Mouse (Mus musculus) hindbrain, embryonic 12.5 days (tissue): ENCODE data around the gene Art3. TPM values are rescaled to one million over a fixed set of nuclear protein-coding genes. Genes with fewer than 3 reads are reported as not detected.
A peak's percentile ranks its signal among the peaks of the same experiment; 100 is the strongest.

Source experiments
- ATAC-seq: fragments of 200-750 bp; cut with Nextera tagmentation; 2 replicates; pipeline ENCODE4 v1.8.0; 2017; ENCODE audit warnings: moderate TSS enrichment; ENCODE audit not compliant: low FRiP score
- H3K27ac ChIP-seq: fragments of 300-500 bp; sonication (generic); 2 replicates; pipeline ENCODE4 v1.5.1; 2016; ENCODE audit warnings: mild to moderate bottlenecking
- H3K27me3 ChIP-seq: fragments of 300-500 bp; sonication (generic); 2 replicates; pipeline ENCODE4 v1.6.1; 2016; ENCODE audit warnings: mild to moderate bottlenecking
- H3K36me3 ChIP-seq: fragments of 300-500 bp; sonication (generic); 2 replicates; pipeline ENCODE4 v1.6.1; 2016; ENCODE audit warnings: mild to moderate bottlenecking
- H3K4me1 ChIP-seq: fragments of 300-500 bp; sonication (generic); 2 replicates; pipeline ENCODE4 v1.6.1; 2016
- H3K4me2 ChIP-seq: fragments of 300-500 bp; sonication (generic); replicated peaks from 2 replicates; pipeline ENCODE4 v1.6.1; 2016; ENCODE audit warnings: mild to moderate bottlenecking
- H3K4me3 ChIP-seq: fragments of 300-500 bp; sonication (generic); 2 replicates; pipeline ENCODE4 v1.5.1; 2016; ENCODE audit warnings: mild to moderate bottlenecking
- H3K9ac ChIP-seq: fragments of 300-500 bp; sonication (generic); 2 replicates; pipeline ENCODE4 v1.6.1; 2016; ENCODE audit warnings: mild to moderate bottlenecking, moderate library complexity
- H3K9me3 ChIP-seq: fragments of 300-500 bp; sonication (generic); replicated peaks from 2 replicates; pipeline ENCODE4 v1.6.1; 2016; ENCODE audit warnings: mild to moderate bottlenecking
- WGBS: fragments of 180-500 bp; shearing (Covaris S2); methylation state at CpG from one replicate; pipeline ENCODE4 v1.1.7; 2016; 5-methylcytosine and 5-hydroxymethylcytosine counted together
- polyA plus RNA-seq: library from polyadenylated mRNA; unstranded; fragments of >200 nt; fragmentation: Nextera tagmentation; extraction: Ambion mirVana; gene quantifications from 2 replicates; pipeline ENCODE4 v1.2.1, GENCODE M21; 2016

The Art3 gene
- polyA plus RNA-seq, 1 experiment from 2014 or later, result 5.0 TPM

DNA sequence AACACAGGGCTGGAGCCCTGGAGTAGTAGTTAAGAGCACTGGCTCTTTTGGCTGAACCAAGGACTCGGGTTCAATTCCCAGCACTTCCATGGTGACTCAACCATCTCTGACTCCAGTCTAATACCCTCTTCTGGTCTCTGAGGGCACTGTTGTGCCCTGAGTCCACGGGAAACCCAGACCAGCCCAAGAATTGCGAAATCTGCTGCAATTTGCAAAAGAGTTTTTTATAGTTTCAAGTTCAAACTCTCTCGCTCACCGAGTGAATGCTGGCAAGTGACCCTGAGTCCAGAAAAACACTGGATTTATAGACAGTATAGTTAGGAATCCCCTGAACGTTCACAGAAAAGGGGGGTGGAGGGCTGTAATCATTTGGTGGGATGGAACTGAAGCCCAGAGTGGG lies 38.8 kb downstream of the Art3 start:
- WGBS, result 84% methylated on average over 6 of the region's 6 CpGs
- no peak for ATAC-seq
- peaks cover 5% of the 10 kb centered on the region for H3K4me1 ChIP-seq

DNA sequence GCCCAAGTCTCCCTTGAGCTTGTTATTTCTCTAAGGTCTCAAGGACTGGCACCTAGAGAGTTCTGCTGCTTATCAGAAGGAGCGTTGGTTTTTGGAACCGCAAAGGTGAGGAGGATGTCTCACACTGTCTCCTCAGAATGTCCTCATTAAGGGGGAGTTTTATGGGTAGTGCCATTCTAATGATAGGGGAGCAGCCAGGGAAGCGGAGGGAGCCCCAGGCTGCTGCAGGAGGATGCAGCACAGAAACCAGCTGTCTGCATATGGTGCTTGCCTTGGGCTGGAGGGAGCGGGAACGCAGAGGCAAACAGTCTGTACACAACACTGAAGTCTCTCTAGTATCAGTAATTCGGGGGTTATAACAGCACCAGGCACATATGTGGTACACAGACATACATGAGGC lies 39.3 kb downstream of the Art3 start:
- H3K9ac ChIP-seq, result no peak overlapping the region
- ATAC-seq, result 0 out of 2 replicates have a peak, but pooled peaks have one; percentile 18
- no peak overlapping the region for H3K4me2 ChIP-seq
- no peaks in the 10 kb centered on the region for H3K9me3 ChIP-seq
- no peak overlapping the region for H3K4me3 ChIP-seq
- 83% methylated on average over 6 of the region's 6 CpGs for WGBS
- H3K36me3 ChIP-seq, result no peaks in the 10 kb centered on the region
- peaks cover 5% of the 10 kb centered on the region for H3K4me1 ChIP-seq
- H3K27ac ChIP-seq, result 0 out of 2 replicates have a peak overlapping the region, but pooled peaks have one; percentile 30
- no peaks in the 10 kb centered on the region for H3K27me3 ChIP-seq

More for the DNA sequence above, 38.8 kb downstream of the Art3 start:
- Histone ChIP-seq H3K36me3 (no peaks in the 10 kb centered on the region), H3K9me3 (no peaks in the 10 kb centered on the region), H3K9ac (no peak overlapping the region), H3K27me3 (no peaks in the 10 kb centered on the region), H3K27ac (no peak overlapping the region), H3K4me3 (no peak overlapping the region), H3K4me2 (no peak overlapping the region)

DNA sequence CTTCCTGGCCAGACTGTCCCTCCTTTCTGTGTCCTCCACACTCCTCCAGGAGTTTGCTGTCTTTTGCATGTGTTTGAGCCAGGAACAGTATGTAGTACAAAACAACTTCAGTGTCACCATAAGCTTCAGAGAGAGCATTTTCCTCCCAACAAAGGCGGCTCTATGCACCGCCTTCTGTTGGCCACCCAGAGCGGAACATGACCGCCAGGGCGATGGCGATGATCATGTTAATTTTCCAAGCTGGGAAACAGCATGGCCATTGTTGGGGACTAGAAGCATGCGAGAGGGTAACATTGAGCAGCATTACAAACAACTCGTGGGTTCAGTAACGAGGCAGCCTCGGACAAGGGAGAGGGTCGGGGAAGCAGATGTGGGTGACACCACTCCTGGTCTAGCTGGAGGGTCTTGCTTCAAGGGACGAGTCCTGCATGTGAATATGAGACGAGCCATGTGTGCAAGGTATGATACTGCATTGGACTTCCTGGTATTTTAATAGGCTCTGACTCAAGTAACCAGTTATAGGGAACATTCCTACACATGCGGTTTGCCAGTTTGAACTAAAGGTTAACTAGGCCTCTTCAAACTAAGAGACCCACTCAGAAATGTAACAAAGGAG lies 39.8 kb downstream of the Art3 start:
- Histone ChIP-seq H3K27me3 (no peaks in the 10 kb centered on the region), H3K9ac (no peak overlapping the region), H3K9me3 (no peaks in the 10 kb centered on the region), H3K36me3 (no peaks in the 10 kb centered on the region), H3K4me2 (no peak overlapping the region), H3K4me3 (no peak overlapping the region), H3K27ac (0 out of 2 replicates have a peak overlapping the region, but pooled peaks have one; percentile 30), H3K4me1 (peaks cover 5% of the 10 kb centered on the region)
- 57% methylated on average over 14 of the region's 14 CpGs for whole genome bisulfite sequencing
- ATAC-seq, result peak; percentile 49

DNA sequence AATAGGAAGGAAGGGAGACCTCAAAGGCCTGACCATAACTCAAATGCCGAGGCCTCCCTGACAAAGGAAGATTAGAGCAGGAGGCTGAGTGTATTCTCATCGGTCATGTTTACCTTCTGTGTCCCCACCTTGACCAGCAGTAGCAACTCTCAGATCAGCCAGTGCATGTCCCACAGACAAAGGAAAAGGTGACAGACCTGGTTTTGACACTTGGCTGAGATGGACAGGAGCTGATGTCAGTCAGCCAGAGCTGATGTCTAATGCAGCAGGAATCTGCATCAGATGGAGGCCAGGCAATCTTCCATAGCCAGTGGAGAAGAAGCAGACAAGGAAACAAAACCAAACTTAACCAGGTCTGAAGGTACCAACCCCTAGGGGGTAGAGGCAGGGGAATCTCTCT lies 41.0 kb downstream of the Art3 start:
- no peak for ATAC-seq
- H3K27ac ChIP-seq, result no peak overlapping the region
- H3K9ac ChIP-seq, result no peak overlapping the region
- no peak overlapping the region for H3K4me2 ChIP-seq
- H3K4me3 ChIP-seq, result no peak overlapping the region
- H3K9me3 ChIP-seq, result no peaks in the 10 kb centered on the region
- peaks cover 5% of the 10 kb centered on the region for H3K4me1 ChIP-seq
- H3K36me3 ChIP-seq, result no peaks in the 10 kb centered on the region
- H3K27me3 ChIP-seq, result no peaks in the 10 kb centered on the region
- 79% methylated on average over 2 of the region's 2 CpGs for WGBS

DNA sequence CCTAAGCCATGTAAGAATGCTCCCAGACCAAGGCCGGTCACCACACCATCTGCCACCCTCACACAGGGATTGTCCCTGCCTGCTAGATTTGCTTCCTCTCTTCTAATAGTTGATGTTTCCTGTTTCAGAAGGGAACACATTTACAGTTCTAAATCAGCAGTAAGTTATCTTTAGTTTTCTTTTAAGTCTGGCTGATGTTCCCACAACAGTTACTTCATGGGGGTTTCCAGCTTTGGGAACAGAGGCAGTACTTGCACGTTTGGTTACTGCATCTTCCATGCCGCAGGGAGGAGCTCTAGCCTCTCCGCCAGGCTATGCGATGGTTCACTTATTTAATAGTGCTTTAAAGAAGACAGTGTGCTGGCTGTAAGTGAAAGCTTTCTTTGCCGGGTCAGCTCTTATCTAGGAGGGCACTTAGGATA lies 43.1 kb downstream of the Art3 start:
- H3K4me3 ChIP-seq, result no peak overlapping the region
- no peak overlapping the region for H3K9ac ChIP-seq
- no peaks in the 10 kb centered on the region for H3K27me3 ChIP-seq
- peaks cover 5% of the 10 kb centered on the region for H3K4me1 ChIP-seq
- 74% methylated on average over 6 of the region's 6 CpGs for WGBS
- H3K36me3 ChIP-seq, result no peaks in the 10 kb centered on the region
- no peaks in the 10 kb centered on the region for H3K9me3 ChIP-seq
- H3K27ac ChIP-seq, result no peak overlapping the region
- no peak for ATAC-seq
- no peak overlapping the region for H3K4me2 ChIP-seq

DNA sequence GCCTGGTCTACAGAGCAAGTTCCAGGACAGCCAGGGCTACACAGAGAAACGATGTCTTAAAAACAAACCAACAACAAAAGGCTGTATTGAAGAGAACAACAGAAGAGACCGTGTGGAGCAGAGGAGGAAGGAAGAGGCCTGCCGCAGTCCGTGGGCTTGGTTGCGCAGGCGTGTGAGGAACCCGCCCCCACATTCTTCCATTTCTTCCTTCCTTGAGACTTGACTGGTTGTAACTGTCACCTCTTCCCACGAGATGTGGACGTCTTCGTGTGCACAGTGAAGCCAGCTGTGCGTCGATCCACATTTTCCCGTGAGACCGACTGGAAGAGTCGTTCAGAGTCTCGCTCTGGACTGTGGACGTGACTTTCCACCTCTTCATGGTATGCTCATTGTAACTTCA lies 43.7 kb downstream of the Art3 start:
- Histone ChIP-seq H3K4me1 (peaks cover 5% of the 10 kb centered on the region), H3K4me2 (no peak overlapping the region), H3K4me3 (no peak overlapping the region), H3K9me3 (no peaks in the 10 kb centered on the region), H3K27me3 (no peaks in the 10 kb centered on the region), H3K9ac (no peak overlapping the region), H3K36me3 (no peaks in the 10 kb centered on the region), H3K27ac (no peak overlapping the region)
- 85% methylated on average over 17 of the region's 17 CpGs for WGBS
- no peak for ATAC-seq

DNA sequence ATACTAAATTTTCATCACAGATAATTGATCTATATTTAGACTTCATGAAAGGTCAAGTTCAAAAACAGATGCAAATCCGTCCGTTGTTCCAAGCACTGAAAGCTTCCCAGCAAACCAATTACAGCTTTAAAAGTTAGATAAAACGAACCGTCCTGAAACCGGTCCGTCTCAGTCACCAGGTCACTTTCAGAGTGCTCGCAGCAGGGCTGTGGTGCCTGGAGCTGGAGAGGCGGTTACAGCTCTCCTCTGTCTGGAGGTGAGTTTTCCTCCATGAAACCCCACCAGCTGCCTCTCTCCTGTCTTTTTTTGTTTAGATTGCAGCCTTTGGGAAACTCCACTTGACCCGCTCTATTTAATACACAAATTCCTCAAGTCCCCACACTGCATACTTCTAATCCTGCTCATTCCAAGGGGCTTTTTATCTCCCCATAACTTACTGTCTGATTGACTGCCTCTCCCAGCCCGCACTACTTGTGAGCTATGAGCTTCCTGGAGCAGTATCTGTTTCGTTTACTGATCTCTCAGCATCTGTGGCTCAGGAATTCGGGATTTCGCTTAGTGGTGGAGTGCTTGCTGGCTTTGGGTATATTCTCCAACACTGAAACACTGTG lies 45.3 kb downstream of the Art3 start:
- Histone ChIP-seq H3K36me3 (no peaks in the 10 kb centered on the region), H3K9ac (no peak overlapping the region), H3K27ac (no peak overlapping the region), H3K4me1 (no peaks in the 10 kb centered on the region), H3K4me3 (no peak overlapping the region), H3K27me3 (no peaks in the 10 kb centered on the region), H3K9me3 (no peaks in the 10 kb centered on the region), H3K4me2 (no peak overlapping the region)
- ATAC-seq, result no peak
- 58% methylated on average over 13 of the region's 13 CpGs for WGBS

DNA sequence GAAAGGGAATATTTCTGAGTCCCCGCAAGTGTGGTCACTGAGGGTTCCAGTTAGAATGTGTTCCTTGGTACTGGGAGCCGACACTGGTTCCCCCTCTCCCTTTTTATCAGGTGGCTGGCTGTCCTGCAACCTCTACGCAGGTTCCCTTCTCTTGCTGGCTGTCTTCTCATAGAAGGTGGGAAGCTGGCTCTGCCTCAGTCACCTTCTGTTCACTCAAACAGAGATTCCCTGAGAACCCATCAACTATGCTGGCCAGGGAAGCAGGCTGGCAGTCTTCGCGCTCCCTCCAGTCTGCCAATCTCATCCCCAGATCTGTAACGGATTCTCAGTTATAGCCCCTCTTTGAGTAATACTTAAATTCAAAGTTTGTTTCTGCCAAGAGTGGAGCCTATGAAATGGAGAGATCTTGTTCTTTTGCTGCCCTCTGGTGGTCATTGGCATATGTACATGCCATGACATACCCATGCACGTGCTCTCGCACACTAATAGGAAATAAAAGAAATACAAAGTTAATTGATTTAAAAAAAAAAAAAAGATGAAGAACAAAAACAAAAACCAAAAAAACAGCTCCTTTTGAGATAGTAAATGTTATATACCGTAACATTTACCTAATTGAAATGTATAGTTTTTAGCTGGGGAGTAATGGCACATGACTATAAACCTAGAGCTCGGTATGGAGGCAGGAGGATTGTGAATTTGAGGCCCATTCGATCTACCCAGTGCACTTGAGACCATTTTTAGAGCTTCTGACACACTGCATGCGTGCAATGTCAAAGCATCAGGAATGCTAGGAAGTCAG lies 50.1 kb downstream of the Art3 start:
- Histone ChIP-seq H3K4me3 (no peak overlapping the region), H3K4me1 (0 out of 2 replicates have a peak, but pooled peaks cover 3% of the 10 kb centered on the region), H3K27me3 (no peaks in the 10 kb centered on the region), H3K4me2 (no peak overlapping the region), H3K9ac (no peak overlapping the region), H3K36me3 (no peaks in the 10 kb centered on the region), H3K9me3 (no peaks in the 10 kb centered on the region), H3K27ac (no peak overlapping the region)
- ATAC-seq, result 0 out of 2 replicates have a peak, but pooled peaks have one; percentile 61
- 38% methylated on average over 12 of the region's 12 CpGs for WGBS

DNA sequence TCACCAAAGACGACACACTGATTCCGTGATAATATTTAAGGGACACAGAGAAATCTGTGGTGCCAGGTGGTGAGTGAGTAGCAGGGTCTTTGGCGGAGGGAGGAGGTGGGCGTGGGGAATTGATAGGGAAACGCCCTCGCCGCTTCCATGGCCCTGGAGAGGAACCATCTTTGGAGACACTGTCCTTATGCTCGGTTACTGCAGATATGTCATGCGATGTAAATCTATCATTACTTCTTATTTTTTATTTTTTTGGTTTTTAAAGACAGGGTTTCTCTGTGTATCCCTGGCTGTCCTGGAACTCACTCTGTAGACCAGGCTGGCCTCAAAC lies 50.7 kb downstream of the Art3 start:
- no peak overlapping the region for H3K4me3 ChIP-seq
- WGBS, result 69% methylated on average over 9 of the region's 9 CpGs
- no peak for ATAC-seq
- H3K9me3 ChIP-seq, result no peaks in the 10 kb centered on the region
- H3K36me3 ChIP-seq, result no peaks in the 10 kb centered on the region
- no peak overlapping the region for H3K27ac ChIP-seq
- H3K4me1 ChIP-seq, result 0 out of 2 replicates have a peak, but pooled peaks cover 3% of the 10 kb centered on the region
- no peak overlapping the region for H3K4me2 ChIP-seq
- no peak overlapping the region for H3K9ac ChIP-seq
- H3K27me3 ChIP-seq, result no peaks in the 10 kb centered on the region

DNA sequence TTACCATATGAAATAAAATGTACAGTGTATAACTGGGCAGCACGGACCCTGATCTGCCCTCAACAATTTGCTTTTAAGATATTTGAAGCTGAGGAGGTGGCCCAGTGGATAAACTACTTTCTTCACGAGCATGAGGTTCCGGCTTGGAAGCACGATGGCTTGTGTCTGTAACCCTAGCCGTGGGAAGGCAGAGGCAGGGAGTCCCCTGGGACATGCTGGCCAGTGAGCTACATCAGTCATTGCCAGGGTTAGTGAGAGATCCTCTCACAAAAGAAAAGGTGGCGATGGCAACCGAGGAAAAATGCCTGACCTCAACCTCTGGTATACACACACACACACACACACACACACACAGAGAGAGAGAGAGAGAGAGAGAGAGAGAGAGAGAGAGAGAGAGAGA lies 52.1 kb downstream of the Art3 start:
- Histone ChIP-seq H3K4me1 (0 out of 2 replicates have a peak, but pooled peaks cover 3% of the 10 kb centered on the region), H3K27ac (no peak overlapping the region), H3K9me3 (no peaks in the 10 kb centered on the region), H3K27me3 (no peaks in the 10 kb centered on the region), H3K36me3 (no peaks in the 10 kb centered on the region), H3K4me3 (no peak overlapping the region), H3K4me2 (no peak overlapping the region), H3K9ac (no peak overlapping the region)
- ATAC-seq, result peak; percentile 72; the same call in 1 of the 2 replicates
- WGBS, result 25% methylated on average over 7 of the region's 7 CpGs

DNA sequence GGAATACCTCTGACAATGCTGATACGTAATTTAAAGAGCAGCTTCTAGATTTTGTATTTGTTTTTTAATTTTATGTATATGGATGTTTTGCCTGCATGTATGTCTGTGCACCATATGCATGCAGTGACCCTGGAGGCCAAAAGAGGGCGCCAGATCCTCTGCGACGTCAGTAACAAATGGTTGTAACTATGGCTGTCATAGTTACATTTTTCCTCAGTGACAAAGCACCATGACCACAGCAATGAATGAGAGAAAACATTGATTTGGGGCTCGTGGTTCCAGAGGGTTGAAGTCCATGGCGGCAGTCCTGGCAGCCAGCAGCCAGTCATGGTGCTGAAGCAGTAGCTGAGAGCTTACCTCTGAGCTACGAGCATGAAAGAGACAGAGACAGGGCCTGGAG lies 53.2 kb downstream of the Art3 start:
- Histone ChIP-seq H3K27me3 (peaks cover 2% of the 10 kb centered on the region; the same call in 1 of the 2 replicates), H3K4me1 (0 out of 2 replicates have a peak, but pooled peaks cover 3% of the 10 kb centered on the region), H3K36me3 (no peaks in the 10 kb centered on the region), H3K27ac (no peak overlapping the region), H3K4me3 (no peak overlapping the region), H3K4me2 (no peak overlapping the region), H3K9ac (no peak overlapping the region), H3K9me3 (no peaks in the 10 kb centered on the region)
- WGBS, result 44% methylated on average over 7 of the region's 7 CpGs
- ATAC-seq, result no peak

DNA sequence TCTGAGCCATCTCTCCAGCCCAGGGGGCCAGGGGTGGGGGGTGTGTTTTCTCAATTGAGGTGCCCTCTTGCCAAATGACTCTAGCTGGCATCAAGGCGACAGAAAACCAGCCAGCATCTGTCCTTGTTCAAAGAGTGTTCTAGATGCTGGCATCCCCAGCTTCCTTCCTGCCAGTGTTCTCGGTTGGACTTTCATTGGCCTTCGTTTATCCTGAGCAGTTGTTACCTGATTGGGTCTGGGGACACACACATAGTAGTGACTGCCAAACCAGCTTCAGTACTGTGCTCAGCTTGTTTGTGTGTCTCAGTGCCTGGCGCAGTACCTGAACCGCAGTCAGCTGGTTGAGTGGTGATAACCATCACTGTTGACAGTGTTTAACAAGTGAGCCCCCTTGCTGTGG lies 54.5 kb downstream of the Art3 start:
- no peaks in the 10 kb centered on the region for H3K9me3 ChIP-seq
- H3K27me3 ChIP-seq, result peaks cover 7% of the 10 kb centered on the region
- H3K4me1 ChIP-seq, result 0 out of 2 replicates have a peak, but pooled peaks cover 3% of the 10 kb centered on the region
- no peak overlapping the region for H3K4me3 ChIP-seq
- no peak for ATAC-seq
- H3K27ac ChIP-seq, result no peak overlapping the region
- H3K9ac ChIP-seq, result no peak overlapping the region
- WGBS, result 89% methylated on average over 5 of the region's 5 CpGs
- H3K4me2 ChIP-seq, result no peak overlapping the region
- no peaks in the 10 kb centered on the region for H3K36me3 ChIP-seq
